Mouse (Mus musculus): Measurements from ENCODE around the gene Patl2. TPM values are rescaled to one million over a fixed set of nuclear protein-coding genes. Genes with fewer than 3 reads are reported as not detected.

The Patl2 gene
- polyA plus RNA-seq, 1 experiment from 2014 or later = not detected

Other genes with a start within 250 kb of the Patl2 start
- 40.1 and 48.9 TPM in 2 replicates for gene Ctdspl2, start 230.2 kb downstream of the Patl2 start, polyA plus RNA-seq (2014; fragmentation: Nextera tagmentation; extraction: Ambion mirVana)
- gene Mageb3, start 230.1 kb downstream of the Patl2 start, polyA plus RNA-seq (2014; fragmentation: Nextera tagmentation; extraction: Ambion mirVana) = 0.50 and 0.83 TPM in 2 replicates
- gene Eif3j1, start 157.6 kb downstream of the Patl2 start, polyA plus RNA-seq (2014; fragmentation: Nextera tagmentation; extraction: Ambion mirVana) = 9.7 and 9.9 TPM in 2 replicates
- 8.2 and 9.6 TPM in 2 replicates for gene Spg11, start 67.8 kb downstream of the Patl2 start, polyA plus RNA-seq (2014; fragmentation: Nextera tagmentation; extraction: Ambion mirVana)
- 89.8 and 92.2 TPM in 2 replicates for gene B2m, start 38.5 kb downstream of the Patl2 start, polyA plus RNA-seq (2014; fragmentation: Nextera tagmentation; extraction: Ambion mirVana)
- not detected in 2 replicates for gene Trim69, start 25.5 kb downstream of the Patl2 start, polyA plus RNA-seq (2014; fragmentation: Nextera tagmentation; extraction: Ambion mirVana)
- not detected in 2 replicates for gene Terb2, start 83 bp upstream of the Patl2 start, polyA plus RNA-seq (2014; fragmentation: Nextera tagmentation; extraction: Ambion mirVana)
- 19.7 and 20.1 TPM in 2 replicates for gene Sord, start 48.6 kb upstream of the Patl2 start, polyA plus RNA-seq (2014; fragmentation: Nextera tagmentation; extraction: Ambion mirVana)
- gene Duox2, start 112.3 kb upstream of the Patl2 start, polyA plus RNA-seq (2014; fragmentation: Nextera tagmentation; extraction: Ambion mirVana) = not detected in 2 replicates
- gene Duoxa2, start 112.7 kb upstream of the Patl2 start, polyA plus RNA-seq (2014; fragmentation: Nextera tagmentation; extraction: Ambion mirVana) = not detected in 2 replicates
- not detected in 2 replicates for gene Duoxa1, start 127.5 kb upstream of the Patl2 start, polyA plus RNA-seq (2014; fragmentation: Nextera tagmentation; extraction: Ambion mirVana)
- gene Duox1, start 129.5 kb upstream of the Patl2 start, polyA plus RNA-seq (2014; fragmentation: Nextera tagmentation; extraction: Ambion mirVana) = 0.06 TPM in 1 of 2 replicates, not detected in the other
- gene Shf, start 183.0 kb upstream of the Patl2 start, polyA plus RNA-seq (2014; fragmentation: Nextera tagmentation; extraction: Ambion mirVana) = 9.7 and 12.4 TPM in 2 replicates
- gene Slc28a2, start 240.3 kb upstream of the Patl2 start, polyA plus RNA-seq (2014; fragmentation: Nextera tagmentation; extraction: Ambion mirVana) = not detected in 2 replicates